Mouse (Mus musculus) G1E (cell line): ENCODE data around the gene Ldlrap1. TPM values are rescaled to one million over a fixed set of nuclear protein-coding genes. Genes with fewer than 3 reads are reported as not detected.
A peak's percentile ranks its signal among the peaks of the same experiment; 100 is the strongest.

ENCODE experiments used
- ATAC-seq: 2 replicates; pipeline ENCODE4 v1.8.0; 2016; ENCODE audit warnings: mild to moderate bottlenecking; ENCODE audit not compliant: insufficient number of reproducible peaks, poor library complexity, low FRiP score, severe bottlenecking; ENCODE audit errors: extremely low read depth
- DNase-seq: peaks from one replicate; pipeline ENCODE4 v3.0.0; 2012; ENCODE audit warnings: low spot score
- H3K27me3 ChIP-seq: 2 replicates; pipeline ENCODE4 v1.6.1; 2012; ENCODE audit warnings: mild to moderate bottlenecking, low read length, inconsistent platforms; ENCODE audit not compliant: insufficient read depth
- H3K36me3 ChIP-seq: replicated peaks from 2 replicates; pipeline ENCODE3; 2012; ENCODE audit warnings: mild to moderate bottlenecking, inconsistent platforms
- H3K4me1 ChIP-seq: 2 replicates; pipeline ENCODE4 v1.6.1; 2012; ENCODE audit warnings: low read depth, low read length, inconsistent platforms, mixed read lengths; ENCODE audit not compliant: insufficient read depth
- H3K4me3 ChIP-seq: 2 replicates; pipeline ENCODE4 v1.5.1; 2012; ENCODE audit warnings: low read depth, mild to moderate bottlenecking, inconsistent platforms, low read length, moderate library complexity, mixed read lengths
- H3K9me3 ChIP-seq: replicated peaks from 2 replicates; pipeline ENCODE4 v1.6.1; 2012; ENCODE audit warnings: inconsistent platforms
- CTCF ChIP-seq: IDR thresholded peaks from 2 replicates; pipeline ENCODE4 v1.5.1; 2012; ENCODE audit warnings: low read depth, low read length, inconsistent platforms, mixed read lengths
- GATA1 ChIP-seq: IDR thresholded peaks from 2 replicates; pipeline ENCODE4 v1.6.1; 2012; ENCODE audit warnings: borderline replicate concordance, low read length, inconsistent platforms, mixed read lengths
- GATA2 ChIP-seq: IDR thresholded peaks from 2 replicates; pipeline ENCODE4 v1.6.1; 2012; ENCODE audit warnings: low read depth, low read length, inconsistent platforms, borderline replicate concordance
- POLR2AphosphoS5 ChIP-seq: IDR thresholded peaks from 2 replicates; pipeline ENCODE4 v1.6.1; 2012; ENCODE audit warnings: low read depth, low read length, inconsistent platforms; ENCODE audit not compliant: insufficient replicate concordance
- TAL1 ChIP-seq: conservative IDR thresholded peaks from 2 replicates; pipeline ENCODE4 v1.6.1; 2012; ENCODE audit warnings: low read depth, low read length, inconsistent platforms, mixed read lengths
- polyA plus RNA-seq: library from polyadenylated mRNA; stranded (reverse); fragments of >175 nt; gene quantifications from 2 replicates; pipeline ENCODE4 v1.2.3, GENCODE M21; 2012
- total RNA-seq, 2 experiments: library from RNA; stranded (forward) in 1 of 2; stranded (reverse) in 1 of 2; fragments of 200-1000 nt in 1 of 2; fragments of >200 nt in 1 of 2; fragmentation: Nextera tagmentation in 1 of 2; gene quantifications; 2 replicates each; pipeline ENCODE4 v1.2.3; 2014 to 2017

The Ldlrap1 gene
- total and polyA plus RNA-seq, 3 experiments, result 9.4 to 23.3 (median 14.6) TPM

DNA sequence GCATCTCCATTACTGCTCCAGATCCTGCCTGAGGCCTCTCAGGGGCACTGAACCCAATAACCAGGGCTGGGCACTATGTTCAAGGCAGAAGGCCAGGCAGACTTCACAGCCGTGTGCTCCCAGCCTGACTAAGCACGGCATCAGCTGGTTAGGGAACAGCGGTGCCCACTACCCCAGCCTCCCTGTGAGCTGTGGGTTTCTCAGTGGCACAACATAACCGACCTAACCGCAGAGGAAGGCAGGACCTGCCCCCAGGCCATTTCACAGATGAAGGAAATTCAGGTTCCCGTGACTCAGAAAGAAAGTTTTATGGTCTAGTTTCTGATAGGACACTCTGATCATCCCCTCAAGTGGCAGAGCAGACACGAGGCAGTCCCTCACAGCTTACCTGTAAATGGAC lies 10.9 kb downstream of the Ldlrap1 start:
- H3K9me3 ChIP-seq, result no peaks in the 10 kb centered on the region
- peaks cover 95% of the 10 kb centered on the region for H3K36me3 ChIP-seq
- TF ChIP-seq POLR2AphosphoS5, result no peak
- ATAC-seq (no peak), DNase-seq (no peak)
- H3K27me3 ChIP-seq, result no peaks in the 10 kb centered on the region
- H3K4me3 ChIP-seq, result no peak overlapping the region
- H3K4me1 ChIP-seq, result peaks cover 91% of the 10 kb centered on the region

DNA sequence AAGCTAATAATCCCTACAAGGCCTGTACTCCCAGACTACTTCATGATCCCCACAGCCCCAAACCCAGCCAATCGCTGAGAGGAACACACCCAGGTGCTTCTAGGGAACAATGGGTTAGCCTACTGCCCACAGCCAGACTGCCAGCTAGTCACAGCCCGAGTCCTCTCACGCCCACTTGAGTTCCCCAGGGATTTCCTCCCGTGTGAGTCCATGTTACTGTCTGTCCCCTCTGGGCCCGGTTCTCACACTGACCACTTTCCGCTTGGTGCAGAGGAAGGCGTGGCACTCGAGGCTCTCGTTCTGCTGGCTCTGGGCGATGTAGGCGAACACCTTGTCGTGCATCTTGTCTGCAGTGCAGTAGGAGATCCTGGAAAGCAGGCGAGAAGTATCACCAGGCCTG lies 12.9 kb downstream of the Ldlrap1 start:
- H3K4me3 ChIP-seq, result no peak overlapping the region
- no peaks in the 10 kb centered on the region for H3K9me3 ChIP-seq
- no peak for DNase-seq
- peaks cover 92% of the 10 kb centered on the region for H3K4me1 ChIP-seq
- TF ChIP-seq POLR2AphosphoS5, result no peak
- H3K36me3 ChIP-seq, result peaks cover 96% of the 10 kb centered on the region
- no peak for ATAC-seq
- H3K27me3 ChIP-seq, result no peaks in the 10 kb centered on the region

DNA sequence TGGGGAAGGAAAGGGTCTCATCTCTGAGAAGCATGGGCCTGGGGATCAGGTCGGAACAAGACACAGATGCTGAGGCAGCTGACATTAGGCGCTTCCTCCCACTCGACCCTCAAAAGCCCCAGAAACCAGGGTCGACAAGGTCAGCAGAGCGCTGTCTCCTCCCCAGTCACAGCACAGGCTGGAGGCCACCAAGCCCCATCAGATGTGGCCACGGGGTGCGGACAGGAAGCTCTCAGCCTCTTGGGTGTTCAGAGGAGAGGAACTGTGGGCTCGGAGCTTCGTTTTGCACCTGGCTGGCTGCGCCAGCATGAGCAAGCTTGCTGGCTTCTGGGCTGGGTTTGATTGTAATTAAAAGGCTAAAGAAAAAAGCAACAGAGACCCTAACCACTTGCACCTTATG lies 13.5 kb downstream of the Ldlrap1 start:
- Histone ChIP-seq H3K4me1 (peaks cover 92% of the 10 kb centered on the region), H3K9me3 (no peaks in the 10 kb centered on the region), H3K4me3 (no peak overlapping the region; the same call in 1 of the 2 replicates), H3K36me3 (peaks cover 96% of the 10 kb centered on the region), H3K27me3 (no peaks in the 10 kb centered on the region)
- DNase-seq (no peak), ATAC-seq (no peak)
- TF ChIP-seq GATA1 (no peak), CTCF (no peak)

DNA sequence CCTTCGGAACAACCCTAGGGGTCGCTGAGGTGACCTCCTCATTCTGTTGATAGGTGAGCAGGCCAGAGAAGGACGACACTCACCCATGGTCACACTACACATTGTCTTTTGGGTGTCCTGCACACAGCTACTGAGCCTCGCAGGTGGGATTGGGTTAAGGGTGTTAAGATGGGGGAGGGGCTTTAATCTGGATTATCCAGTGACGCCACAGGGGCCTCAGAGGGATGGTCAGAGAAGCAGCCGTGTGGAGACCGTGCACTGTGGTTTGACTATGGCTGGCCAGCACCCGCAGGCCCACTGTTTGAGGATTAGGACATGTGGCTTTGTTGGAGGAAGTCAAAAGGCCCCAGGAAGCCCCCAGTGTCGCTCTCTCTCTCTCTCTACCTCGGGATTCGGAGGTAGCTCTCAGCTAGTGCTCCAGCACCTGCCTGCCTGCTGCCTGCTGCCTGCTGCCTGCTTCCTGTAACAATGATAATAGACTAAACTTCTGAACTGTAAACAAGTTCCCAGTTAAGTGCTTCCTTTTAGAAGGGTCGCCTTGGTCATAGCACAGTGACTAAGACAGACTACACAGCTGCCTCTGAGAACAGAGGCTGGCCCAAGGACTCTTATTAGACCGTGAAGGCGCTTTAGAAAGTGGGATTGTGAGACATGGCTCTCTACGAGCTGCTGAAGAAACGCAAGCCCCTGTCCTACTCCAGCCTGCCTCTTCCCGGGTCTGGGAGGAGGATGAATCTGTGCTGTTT lies 14.1 kb downstream of the Ldlrap1 start:
- DNase-seq (no peak), ATAC-seq (no peak)
- H3K4me1 ChIP-seq, result peaks cover 91% of the 10 kb centered on the region
- peaks cover 96% of the 10 kb centered on the region for H3K36me3 ChIP-seq
- H3K4me3 ChIP-seq, result no peak overlapping the region; the same call in 1 of the 2 replicates
- no peaks in the 10 kb centered on the region for H3K9me3 ChIP-seq
- TF ChIP-seq GATA2 (no peak), TAL1 (no peak), GATA1 (no peak), CTCF (no peak), POLR2AphosphoS5 (no peak)
- H3K27me3 ChIP-seq, result no peaks in the 10 kb centered on the region

DNA sequence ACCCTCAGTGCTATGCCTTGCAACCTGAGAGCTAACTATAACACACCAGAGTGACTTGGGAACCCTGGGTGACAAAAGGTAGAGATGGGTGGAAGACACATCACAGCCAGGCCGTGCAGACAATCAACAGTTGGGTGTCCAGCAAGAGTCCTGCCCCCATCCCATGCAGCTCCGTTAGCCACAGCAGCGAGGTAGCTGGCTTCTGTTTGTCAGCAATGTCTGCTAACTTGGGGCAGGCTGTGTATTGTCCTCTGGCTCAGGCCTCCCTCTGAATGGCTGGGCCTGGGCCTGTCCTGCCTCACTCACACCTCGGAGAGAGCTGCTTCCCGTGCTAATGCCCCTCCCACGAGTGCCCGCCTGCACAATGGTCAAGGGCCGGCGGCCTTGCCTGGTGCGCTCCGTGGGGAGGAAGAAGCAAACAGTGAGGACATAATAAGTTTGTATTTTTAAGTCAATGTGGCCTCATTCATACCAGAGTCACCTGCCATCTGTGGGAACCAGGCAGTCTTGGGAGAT lies 14.9 kb downstream of the Ldlrap1 start:
- H3K9me3 ChIP-seq, result no peaks in the 10 kb centered on the region
- H3K27me3 ChIP-seq, result no peaks in the 10 kb centered on the region
- ATAC-seq, result no peak
- no peak for TF ChIP-seq CTCF
- no peak for TF ChIP-seq POLR2AphosphoS5
- TF ChIP-seq GATA1, result no peak
- TF ChIP-seq TAL1, result no peak
- H3K4me1 ChIP-seq, result peaks cover 84% of the 10 kb centered on the region
- H3K36me3 ChIP-seq, result peaks cover 96% of the 10 kb centered on the region
- peak overlapping the region; percentile 60; the same call in 1 of the 2 replicates for H3K4me3 ChIP-seq
- no peak for DNase-seq

DNA sequence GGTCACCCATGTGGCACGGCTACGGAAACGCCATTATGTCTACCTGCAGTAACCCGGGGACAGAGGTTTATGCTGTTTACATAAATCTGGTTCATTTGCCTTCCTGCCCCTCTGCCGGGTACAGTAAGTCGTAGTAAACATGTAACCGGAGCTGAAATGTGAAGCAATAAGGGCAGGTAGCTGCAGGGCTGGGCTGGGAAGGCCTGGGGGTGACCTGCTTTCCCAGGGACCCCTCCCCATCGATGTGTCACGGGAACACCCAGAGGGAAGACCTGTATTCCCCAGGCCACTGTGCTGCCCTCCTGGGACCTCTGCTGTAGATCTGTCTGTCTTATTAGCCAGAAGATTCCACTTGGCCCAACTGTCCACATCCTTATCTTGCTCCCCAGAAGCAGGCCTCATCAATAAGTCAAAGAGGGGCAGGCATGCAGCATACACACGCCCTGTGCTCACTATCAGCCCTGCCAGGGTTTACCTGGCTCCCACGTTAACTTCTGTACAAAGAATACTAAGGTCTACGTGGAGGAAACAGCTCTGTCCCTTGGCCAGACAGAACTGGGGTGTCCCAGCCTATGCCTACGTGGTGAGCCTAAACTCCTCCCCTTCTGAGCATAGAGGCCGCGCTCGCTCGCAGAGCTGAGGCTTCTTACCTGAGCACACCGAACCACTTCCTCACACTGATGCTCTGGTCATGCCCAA lies 16.0 kb downstream of the Ldlrap1 start:
- peaks cover 98% of the 10 kb centered on the region for H3K36me3 ChIP-seq
- no peaks in the 10 kb centered on the region for H3K27me3 ChIP-seq
- H3K4me1 ChIP-seq, result peaks cover 80% of the 10 kb centered on the region
- TF ChIP-seq GATA2, result no peak
- peak; percentile 89 for TF ChIP-seq TAL1
- ATAC-seq (peak; percentile 77), DNase-seq (peak; percentile 71)
- H3K4me3 ChIP-seq, result peak overlapping the region; percentile 60; the same call in 1 of the 2 replicates
- no peaks in the 10 kb centered on the region for H3K9me3 ChIP-seq
